Mouse (Mus musculus) bone marrow macrophage, adult 2 months (primary cell): Measurements from ENCODE around the gene Csrnp1.

Experiments
- CTCF ChIP-seq: IDR thresholded peaks from 2 replicates; pipeline ENCODE4 v1.5.1; 2012; ENCODE audit warnings: low read depth, mild to moderate bottlenecking, low read length, moderate library complexity
- POLR2A ChIP-seq: IDR thresholded peaks from 2 replicates; pipeline ENCODE4 v1.6.1; 2012; ENCODE audit warnings: mild to moderate bottlenecking, low read depth, low read length, borderline replicate concordance

DNA sequence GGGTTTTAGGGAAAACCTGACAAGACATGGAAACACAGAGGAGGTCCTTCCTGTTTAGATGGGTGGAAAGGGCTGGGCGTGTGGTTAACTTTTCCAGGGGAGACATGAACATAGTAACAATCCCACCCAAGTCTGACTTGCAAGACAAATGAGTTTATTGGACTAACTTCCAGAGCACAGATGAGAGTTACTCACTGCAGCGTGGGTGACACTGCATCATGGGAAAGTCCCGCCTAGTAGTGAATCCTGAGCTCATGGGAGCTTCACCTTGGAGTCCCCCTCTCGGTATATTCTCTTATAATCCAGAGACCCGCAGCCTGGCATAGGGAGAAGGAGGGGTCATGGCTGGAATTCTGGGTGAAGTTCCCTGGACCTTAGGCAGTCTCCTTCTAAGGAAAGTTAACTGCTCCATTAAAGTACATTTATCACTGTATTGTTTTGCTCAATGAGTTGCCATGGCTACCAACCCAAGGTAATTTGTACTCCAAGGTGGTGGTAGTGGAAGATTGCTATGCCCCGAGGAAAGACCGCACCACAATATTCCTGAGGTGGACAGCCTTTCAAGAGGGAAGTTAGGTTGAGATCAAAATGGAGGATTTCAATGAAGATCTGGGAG is 24.9 kb upstream of the Csrnp1 start:
- TF ChIP-seq CTCF = no peak
- TF ChIP-seq POLR2A = no peak
